Mouse (Mus musculus) liver, embryonic 14.5 days (tissue): Measurements from ENCODE around the gene Gapvd1.

Source experiments
- CTCF ChIP-seq: IDR thresholded peaks from 2 replicates; pipeline ENCODE4 v1.5.1; 2016; ENCODE audit warnings: antibody characterized with exemption, low read depth, control low read depth
- EP300 ChIP-seq: IDR thresholded peaks from 2 replicates; pipeline ENCODE4 v1.6.1; 2016; ENCODE audit warnings: antibody characterized with exemption, low read depth

DNA sequence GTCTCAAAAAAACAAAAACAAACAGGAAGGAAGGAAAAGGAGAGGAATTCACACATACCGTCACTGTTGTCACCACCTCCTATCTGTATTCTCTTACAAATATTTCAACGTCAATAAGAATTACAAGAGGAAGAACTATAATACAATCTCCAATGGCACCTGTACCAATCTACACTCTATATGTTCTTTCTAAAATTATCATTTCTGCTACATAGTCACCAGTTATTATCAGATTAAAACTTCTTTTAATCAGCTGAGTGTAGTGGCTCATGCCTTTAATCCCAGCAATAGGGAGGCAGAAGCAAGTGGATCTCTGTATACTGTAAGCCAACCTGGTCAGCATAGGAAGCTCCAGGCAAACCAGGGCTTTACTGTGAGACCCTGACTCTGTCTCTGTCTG is 4.8 kb downstream of the Gapvd1 start:
- TF ChIP-seq EP300, result peak; percentile 45
- no peak for TF ChIP-seq CTCF
